Mouse (Mus musculus) liver, embryonic 13.5 days (tissue): ENCODE measurements around the gene Zfp277. TPM values are rescaled to one million over a fixed set of nuclear protein-coding genes. Genes with fewer than 3 reads are reported as not detected.

Experiments used
- ATAC-seq: fragments of 200-750 bp; cut with Nextera tagmentation; 2 replicates; pipeline ENCODE4 v1.8.0; 2017; ENCODE audit warnings: low read depth, mild to moderate bottlenecking, moderate number of reproducible peaks, moderate library complexity
- DNase-seq: peaks from one replicate; pipeline ENCODE4 v3.0.0; 2022
- H3K27ac ChIP-seq: fragments of 300-500 bp; sonication (generic); 2 replicates; pipeline ENCODE4 v1.5.1; 2015; ENCODE audit warnings: moderate library complexity, mild to moderate bottlenecking, inconsistent platforms
- H3K27me3 ChIP-seq: fragments of 300-500 bp; sonication (generic); 2 replicates; pipeline ENCODE4 v1.6.1; 2015; ENCODE audit warnings: mild to moderate bottlenecking, inconsistent platforms
- H3K36me3 ChIP-seq: fragments of 300-500 bp; sonication (generic); 2 replicates; pipeline ENCODE4 v1.6.1; 2015; ENCODE audit warnings: mild to moderate bottlenecking, inconsistent platforms
- H3K4me1 ChIP-seq: fragments of 300-500 bp; sonication (generic); replicated peaks from 2 replicates; pipeline ENCODE4 v1.6.1; 2015; ENCODE audit warnings: inconsistent platforms
- H3K4me2 ChIP-seq: fragments of 300-500 bp; sonication (generic); 2 replicates; pipeline ENCODE4 v1.6.1; 2015; ENCODE audit warnings: inconsistent platforms, mild to moderate bottlenecking, moderate library complexity
- H3K4me3 ChIP-seq: fragments of 300-500 bp; sonication (generic); replicated peaks from 2 replicates; pipeline ENCODE4 v1.5.1; 2015; ENCODE audit warnings: mild to moderate bottlenecking, inconsistent platforms
- H3K9ac ChIP-seq: fragments of 300-500 bp; sonication (generic); 2 replicates; pipeline ENCODE4 v1.6.1; 2015; ENCODE audit warnings: mild to moderate bottlenecking, inconsistent platforms
- H3K9me3 ChIP-seq: fragments of 300-500 bp; sonication (generic); replicated peaks from 2 replicates; pipeline ENCODE4 v1.6.1; 2016; ENCODE audit warnings: inconsistent platforms
- WGBS: fragments of 180-500 bp; shearing (Covaris S2); methylation state at CpG from one replicate; pipeline ENCODE4 v1.1.7; 2015; ENCODE audit not compliant: insufficient replicate concordance; 5-methylcytosine and 5-hydroxymethylcytosine counted together
- polyA plus RNA-seq: library from polyadenylated mRNA; unstranded; fragments of >200 nt; fragmentation: Nextera tagmentation; extraction: Ambion mirVana; gene quantifications from 2 replicates; pipeline ENCODE4 v1.2.1, GENCODE M21; 2015

Gene Zfp277
- polyA plus RNA-seq, 1 experiment from 2014 or later = 9.3 TPM

DNA sequence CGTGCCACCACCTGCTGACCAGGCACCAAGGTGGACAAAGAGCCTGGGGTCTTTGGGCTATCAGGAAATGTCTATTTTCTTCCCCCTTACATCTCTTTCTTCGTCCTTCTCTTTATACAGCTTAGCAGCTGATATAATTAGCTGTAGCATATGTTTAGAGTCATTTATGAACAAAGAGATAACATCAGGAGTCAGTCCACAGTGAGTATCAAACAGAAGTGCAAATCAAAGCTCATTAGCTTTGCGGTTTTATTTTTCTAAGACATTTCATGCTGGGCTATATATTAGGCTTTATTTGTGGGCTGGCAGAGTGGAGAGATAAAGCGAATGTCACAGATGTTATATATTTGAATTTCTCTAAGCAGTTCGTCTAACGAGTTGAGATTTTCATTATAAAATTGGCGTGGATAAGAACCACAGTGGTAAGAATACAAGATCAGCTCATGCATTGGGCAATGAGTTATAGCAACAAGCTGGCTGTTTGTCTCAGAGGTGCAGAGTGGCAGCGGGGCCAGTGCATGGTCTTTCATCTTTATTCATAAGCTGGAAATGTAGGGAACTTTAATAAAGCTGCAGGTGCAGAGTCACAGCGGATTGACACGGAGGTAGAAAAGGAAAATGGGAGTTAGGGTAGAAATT is 98.5 kb downstream of the Zfp277 start:
- no peaks in the 10 kb centered on the region for H3K4me1 ChIP-seq
- no peak overlapping the region for H3K9ac ChIP-seq
- no peak overlapping the region for H3K4me2 ChIP-seq
- no peaks in the 10 kb centered on the region for H3K36me3 ChIP-seq
- H3K27me3 ChIP-seq = no peaks in the 10 kb centered on the region
- H3K4me3 ChIP-seq = no peak overlapping the region
- WGBS = 72% methylated on average over 10 of the region's 10 CpGs
- no peak overlapping the region for H3K27ac ChIP-seq
- DNase-seq = no peak
- no peaks in the 10 kb centered on the region for H3K9me3 ChIP-seq
- no peak for ATAC-seq

- Histone ChIP-seq H3K27ac (no peak overlapping the region), H3K4me3 (no peak overlapping the region), H3K4me1 (no peaks in the 10 kb centered on the region), H3K9me3 (no peaks in the 10 kb centered on the region), H3K36me3 (no peaks in the 10 kb centered on the region), H3K4me2 (no peak overlapping the region), H3K27me3 (no peaks in the 10 kb centered on the region), H3K9ac (no peak overlapping the region)
- DNase-seq = no peak
- WGBS = 55% methylated on average over 5 of the region's 5 CpGs
- no peak for ATAC-seq
These were observed 104.3 kb downstream of the Zfp277 start for GRCm38 (mm10) chr12:40341443-40341842.

DNA sequence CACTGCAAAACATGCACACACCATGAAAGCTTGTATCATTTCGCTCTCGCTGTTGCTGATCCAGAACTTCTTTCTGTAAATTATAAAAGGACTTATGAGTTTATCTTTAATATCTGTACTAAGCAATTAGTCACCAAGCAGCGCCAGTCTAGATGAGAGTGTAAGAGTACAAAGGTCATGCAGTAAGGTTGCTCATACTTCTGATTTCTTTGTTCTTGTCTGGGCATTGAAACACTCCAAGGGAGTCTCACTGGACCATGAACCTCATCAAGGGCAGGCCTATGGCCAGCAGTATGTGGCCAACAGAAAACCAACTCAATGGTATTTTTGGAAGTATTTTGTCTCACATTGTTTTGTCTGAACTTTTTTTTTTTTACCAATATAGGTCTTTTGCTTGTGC is 110.4 kb downstream of the Zfp277 start:
- H3K27me3 ChIP-seq = no peaks in the 10 kb centered on the region
- H3K9me3 ChIP-seq = no peaks in the 10 kb centered on the region
- no peaks in the 10 kb centered on the region for H3K4me1 ChIP-seq
- ATAC-seq (no peak), DNase-seq (no peak)
- H3K4me2 ChIP-seq = no peak overlapping the region
- 78% methylated on average over 3 of the region's 3 CpGs for whole genome bisulfite sequencing
- H3K27ac ChIP-seq = no peak overlapping the region
- H3K36me3 ChIP-seq = no peaks in the 10 kb centered on the region
- H3K9ac ChIP-seq = no peak overlapping the region
- no peak overlapping the region for H3K4me3 ChIP-seq

DNA sequence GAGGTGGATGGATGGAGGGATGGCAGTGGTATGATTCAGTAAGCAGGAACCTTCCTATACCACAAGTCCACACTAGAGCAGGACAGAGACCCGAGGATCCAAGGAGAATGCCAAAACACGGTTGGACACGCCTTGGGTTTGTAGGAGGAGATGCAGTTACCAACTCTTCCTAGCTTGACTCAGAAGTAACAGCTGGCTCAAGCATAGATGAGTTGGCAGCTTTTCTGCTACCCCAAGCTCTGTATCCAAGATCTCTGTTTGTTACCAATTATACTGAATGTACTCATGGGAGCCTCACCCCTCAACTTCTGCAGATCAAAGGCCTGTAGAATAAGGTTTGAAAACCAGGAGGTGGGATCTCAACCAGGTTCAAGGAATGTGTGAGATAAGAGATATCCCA is 114.2 kb downstream of the Zfp277 start:
- no peaks in the 10 kb centered on the region for H3K27me3 ChIP-seq
- WGBS = 82% methylated on average over 3 of the region's 3 CpGs
- ATAC-seq (no peak), DNase-seq (no peak)
- H3K4me1 ChIP-seq = no peaks in the 10 kb centered on the region
- no peak overlapping the region for H3K27ac ChIP-seq
- H3K36me3 ChIP-seq = no peaks in the 10 kb centered on the region
- no peak overlapping the region for H3K4me3 ChIP-seq
- no peak overlapping the region for H3K9ac ChIP-seq
- H3K4me2 ChIP-seq = no peak overlapping the region
- H3K9me3 ChIP-seq = no peaks in the 10 kb centered on the region

DNA sequence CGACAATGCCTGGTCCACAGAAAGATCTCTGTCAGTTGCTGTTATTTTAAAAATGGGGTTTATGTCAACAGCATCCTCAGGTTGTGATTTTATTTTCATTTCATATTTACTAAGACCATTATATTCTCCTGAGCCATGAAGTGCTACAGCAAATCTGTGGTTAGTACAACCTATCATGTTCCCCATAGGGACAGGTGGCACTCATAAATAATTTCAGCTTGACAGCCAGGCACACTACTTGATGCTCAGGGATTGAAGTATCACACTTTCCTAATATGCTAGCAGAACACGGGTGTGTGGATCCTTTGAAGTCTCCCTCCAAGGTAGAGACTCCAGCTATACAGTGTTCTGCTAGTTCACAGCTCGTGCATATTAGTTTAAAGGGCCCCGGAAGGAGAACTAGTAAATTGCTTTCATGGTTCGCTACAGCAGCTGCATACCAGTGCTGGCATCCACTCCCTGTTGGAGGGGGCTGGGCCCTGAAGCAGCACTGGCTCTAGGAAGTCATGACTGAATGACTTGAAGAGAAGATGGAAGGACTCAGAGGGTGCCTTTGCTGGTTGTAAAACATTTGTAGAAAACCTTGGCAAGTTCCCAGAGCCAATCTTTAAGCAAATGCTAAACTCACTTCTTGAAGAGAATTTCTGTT is 118.6 kb downstream of the Zfp277 start:
- H3K27me3 ChIP-seq = no peaks in the 10 kb centered on the region
- ATAC-seq (no peak), DNase-seq (no peak)
- no peak overlapping the region for H3K9ac ChIP-seq
- no peaks in the 10 kb centered on the region for H3K4me1 ChIP-seq
- no peak overlapping the region for H3K27ac ChIP-seq
- H3K36me3 ChIP-seq = no peaks in the 10 kb centered on the region
- H3K4me3 ChIP-seq = no peak overlapping the region
- no peaks in the 10 kb centered on the region for H3K9me3 ChIP-seq
- H3K4me2 ChIP-seq = no peak overlapping the region
- WGBS = 66% methylated on average over 5 of the region's 5 CpGs

- Histone ChIP-seq H3K4me2 (no peak overlapping the region), H3K4me1 (no peaks in the 10 kb centered on the region), H3K36me3 (no peaks in the 10 kb centered on the region), H3K27me3 (no peaks in the 10 kb centered on the region), H3K4me3 (no peak overlapping the region), H3K9me3 (no peaks in the 10 kb centered on the region), H3K27ac (no peak overlapping the region), H3K9ac (no peak overlapping the region)
- DNase-seq (no peak), ATAC-seq (no peak)
- 69% methylated on average over 5 of the region's 5 CpGs for WGBS
These were observed 120.1 kb downstream of the Zfp277 start for GRCm38 (mm10) chr12:40325582-40325981.

DNA sequence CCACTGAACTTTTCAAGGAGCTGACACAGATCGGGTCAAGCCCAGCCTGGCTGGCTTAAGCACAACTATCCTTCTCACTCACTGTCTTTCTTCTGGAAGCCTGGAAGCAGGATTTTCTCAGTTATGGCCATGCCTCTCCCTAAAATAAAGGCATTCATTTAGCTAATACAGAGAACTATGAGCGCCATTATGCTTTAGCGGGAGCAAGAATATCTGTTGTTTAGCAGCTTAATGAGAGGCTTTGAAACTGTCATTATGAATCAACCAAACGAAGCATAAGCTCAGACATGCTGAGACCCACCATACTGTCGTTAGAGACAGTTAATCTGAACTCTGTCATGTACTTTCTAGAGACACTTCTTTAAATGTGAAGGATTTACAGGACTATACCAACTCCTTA is 120.9 kb downstream of the Zfp277 start:
- no peak overlapping the region for H3K4me2 ChIP-seq
- ATAC-seq (no peak), DNase-seq (no peak)
- 75% methylated on average over 5 of the region's 5 CpGs for WGBS
- no peaks in the 10 kb centered on the region for H3K27me3 ChIP-seq
- no peak overlapping the region for H3K27ac ChIP-seq
- H3K4me1 ChIP-seq = no peaks in the 10 kb centered on the region
- no peak overlapping the region for H3K4me3 ChIP-seq
- no peak overlapping the region for H3K9ac ChIP-seq
- H3K9me3 ChIP-seq = no peaks in the 10 kb centered on the region
- no peaks in the 10 kb centered on the region for H3K36me3 ChIP-seq

GRCm38 (mm10) chr12:40315146-40315545 is 130.6 kb downstream of the Zfp277 start:
- DNase-seq = no peak
- Histone ChIP-seq H3K4me3 (no peak overlapping the region), H3K9me3 (no peaks in the 10 kb centered on the region), H3K9ac (no peak overlapping the region), H3K4me1 (no peaks in the 10 kb centered on the region), H3K27me3 (no peaks in the 10 kb centered on the region), H3K4me2 (no peak overlapping the region), H3K36me3 (no peaks in the 10 kb centered on the region), H3K27ac (no peak overlapping the region)
- no peak for ATAC-seq
- 79% methylated on average over 2 of the region's 2 CpGs for WGBS

- DNase-seq (no peak), ATAC-seq (no peak)
- H3K4me2 ChIP-seq = no peak overlapping the region
- H3K4me1 ChIP-seq = no peaks in the 10 kb centered on the region
- H3K4me3 ChIP-seq = no peak overlapping the region
- no peaks in the 10 kb centered on the region for H3K9me3 ChIP-seq
- no peaks in the 10 kb centered on the region for H3K27me3 ChIP-seq
- H3K36me3 ChIP-seq = no peaks in the 10 kb centered on the region
- H3K9ac ChIP-seq = no peak overlapping the region
- 69% methylated on average over 6 of the region's 6 CpGs for WGBS
- no peak overlapping the region for H3K27ac ChIP-seq
These were observed 141.7 kb downstream of the Zfp277 start for GRCm38 (mm10) chr12:40303960-40304359.

- Histone ChIP-seq H3K36me3 (no peaks in the 10 kb centered on the region), H3K4me3 (no peak overlapping the region), H3K9ac (no peak overlapping the region), H3K27me3 (no peaks in the 10 kb centered on the region), H3K27ac (no peak overlapping the region), H3K4me2 (no peak overlapping the region), H3K9me3 (no peaks in the 10 kb centered on the region), H3K4me1 (no peaks in the 10 kb centered on the region)
- ATAC-seq = no peak
- 55% methylated on average over 3 of the region's 3 CpGs for WGBS
- DNase-seq = no peak
These were observed 147.1 kb downstream of the Zfp277 start for GRCm38 (mm10) chr12:40298636-40299035.

DNA sequence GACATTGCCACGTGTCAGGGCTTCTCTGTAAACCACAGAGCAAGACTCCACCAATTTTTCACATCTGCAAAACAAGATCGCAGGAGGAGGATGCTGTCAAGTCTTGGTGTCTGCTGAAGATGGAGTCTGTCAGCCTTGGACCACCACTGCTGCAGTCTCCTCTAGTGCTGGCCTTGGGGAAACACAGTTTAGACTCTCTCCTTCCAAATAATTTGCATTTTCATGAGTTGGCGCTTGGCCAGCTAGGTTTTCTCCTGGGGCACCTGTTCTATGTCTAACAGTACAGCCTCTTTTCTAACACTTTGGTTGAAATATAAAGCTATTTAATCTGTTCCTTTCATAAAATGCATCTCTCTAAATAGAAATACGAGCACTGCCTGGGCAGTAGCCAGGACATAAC is 159.2 kb downstream of the Zfp277 start:
- no peak overlapping the region for H3K4me2 ChIP-seq
- no peak for ATAC-seq
- no peak for DNase-seq
- H3K27me3 ChIP-seq = no peaks in the 10 kb centered on the region
- H3K4me1 ChIP-seq = no peaks in the 10 kb centered on the region
- H3K9ac ChIP-seq = no peak overlapping the region
- H3K9me3 ChIP-seq = no peaks in the 10 kb centered on the region
- no peak overlapping the region for H3K4me3 ChIP-seq
- WGBS = 44% methylated on average over 4 of the region's 4 CpGs
- no peaks in the 10 kb centered on the region for H3K36me3 ChIP-seq
- H3K27ac ChIP-seq = no peak overlapping the region

- no peak for ATAC-seq
- DNase-seq = no peak
- Histone ChIP-seq H3K9ac (no peak overlapping the region), H3K36me3 (no peaks in the 10 kb centered on the region), H3K4me3 (no peak overlapping the region), H3K4me1 (no peaks in the 10 kb centered on the region), H3K27me3 (no peaks in the 10 kb centered on the region), H3K27ac (no peak overlapping the region), H3K4me2 (no peak overlapping the region), H3K9me3 (no peaks in the 10 kb centered on the region)
- 64% methylated on average over 4 of the region's 4 CpGs for WGBS
These were observed 164.9 kb downstream of the Zfp277 start for GRCm38 (mm10) chr12:40280596-40281325.
